Mouse (Mus musculus): ENCODE data around the gene Tdgf1. TPM values are rescaled to one million over a fixed set of nuclear protein-coding genes. Genes with fewer than 3 reads are reported as not detected.

Gene Tdgf1
- polyA plus RNA-seq, 1 experiment from 2014 or later, result not detected

DNA sequence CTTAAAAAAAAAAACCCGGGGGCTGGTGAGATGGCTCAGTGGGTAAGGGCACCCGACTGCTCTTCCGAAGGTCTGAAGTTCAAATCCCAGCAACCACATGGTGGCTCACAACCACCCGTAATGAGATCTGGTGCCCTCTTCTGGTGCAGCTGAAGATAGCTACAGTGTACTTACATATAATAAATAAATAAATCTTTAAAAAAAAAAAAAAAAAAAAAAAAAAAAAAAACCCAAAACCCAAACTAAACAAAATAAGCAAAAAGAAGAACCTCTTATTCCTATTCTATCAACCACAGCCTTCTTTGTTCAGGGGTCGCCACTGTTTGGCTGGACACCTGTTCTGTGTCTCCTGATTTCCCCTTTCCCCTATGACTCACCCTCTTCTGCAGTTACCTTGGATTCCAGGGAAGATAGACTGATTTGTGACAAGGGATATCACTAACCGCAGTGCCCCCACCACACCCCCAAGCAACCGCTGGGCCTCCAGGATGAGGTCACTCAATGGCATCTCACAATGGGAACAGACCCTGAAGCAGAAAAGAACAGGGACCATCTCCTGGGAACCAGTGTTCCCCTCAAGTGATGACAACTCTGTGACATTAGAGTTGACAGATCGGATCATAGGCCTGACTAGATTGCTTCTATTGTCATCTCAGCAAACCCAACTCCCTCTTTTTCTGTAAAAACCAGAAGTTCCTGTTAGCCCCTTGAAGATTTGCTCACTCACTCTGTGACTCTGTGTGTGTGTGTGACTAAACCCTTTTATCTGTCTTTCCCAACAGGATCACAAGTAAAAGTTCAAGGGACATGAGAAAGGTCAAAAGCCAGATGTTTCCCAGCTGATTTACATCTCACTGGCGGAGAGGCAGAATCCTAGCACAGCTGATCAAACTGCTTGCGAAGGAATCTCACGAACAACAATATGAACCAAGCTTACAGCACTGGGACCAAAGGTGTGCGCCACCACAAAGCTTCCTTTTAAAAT lies 8.2 kb downstream of the Tdgf1 start:
- Histone ChIP-seq H3K27me3 (ENCODE audit: control insufficient read depth, insufficient read depth, low read length) (no peaks in the 10 kb centered on the region; the same call in 1 of the 2 replicates), H3K4me3 (ENCODE audit: low read depth, low read length) (no peak overlapping the region), H3K27ac (ENCODE audit: low read depth, low read length) (no peak overlapping the region), H3K4me2 (ENCODE audit: low read depth, low read length, severe bottlenecking) (no peak overlapping the region), H3K36me3 (ENCODE audit: control insufficient read depth, insufficient read depth, low read length) (no peaks in the 10 kb centered on the region), H3K4me1 (replicated peaks; ENCODE audit: control insufficient read depth, insufficient read depth, low read length) (no peaks in the 10 kb centered on the region), H3K9me3 (ENCODE audit: control insufficient read depth, low read length) (no peaks in the 10 kb centered on the region), H3K9ac (ENCODE audit: low read length) (no peak overlapping the region)
- no peak for ATAC-seq (replicated peaks; ENCODE audit: low FRiP score)
- 76% methylated on average over 12 of the region's 12 CpGs for WGBS
- DNase-seq (ENCODE audit: low spot score), result no peak

DNA sequence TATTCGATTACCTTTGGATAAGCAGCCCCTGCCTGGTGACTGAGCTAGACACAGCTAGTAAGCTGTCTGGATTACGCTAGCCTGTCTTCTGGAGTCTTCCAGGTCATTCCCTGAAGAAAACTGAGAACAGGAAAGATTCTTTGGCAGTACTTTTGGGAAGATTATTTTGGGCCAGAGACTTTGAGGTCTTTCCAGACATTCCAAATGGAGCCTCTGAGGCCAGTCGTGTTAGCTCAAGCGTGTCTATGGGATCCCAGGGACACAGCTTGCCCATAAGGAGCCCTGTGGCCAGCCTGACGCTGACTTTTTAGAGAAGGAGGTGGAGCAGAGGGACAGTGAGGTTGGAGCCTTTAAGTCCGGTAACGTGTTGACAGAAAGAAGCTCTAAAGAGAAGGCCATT lies 10.0 kb downstream of the Tdgf1 start:
- Histone ChIP-seq H3K27ac (ENCODE audit: low read depth, low read length) (no peak overlapping the region), H3K4me2 (ENCODE audit: low read depth, low read length, severe bottlenecking) (no peak overlapping the region), H3K9ac (ENCODE audit: low read length) (no peak overlapping the region), H3K36me3 (ENCODE audit: control insufficient read depth, insufficient read depth, low read length) (no peaks in the 10 kb centered on the region), H3K9me3 (ENCODE audit: control insufficient read depth, low read length) (no peaks in the 10 kb centered on the region), H3K4me1 (replicated peaks; ENCODE audit: control insufficient read depth, insufficient read depth, low read length) (no peaks in the 10 kb centered on the region), H3K4me3 (ENCODE audit: low read depth, low read length) (no peak overlapping the region), H3K27me3 (ENCODE audit: control insufficient read depth, insufficient read depth, low read length) (no peaks in the 10 kb centered on the region)
- no peak for ATAC-seq (replicated peaks; ENCODE audit: low FRiP score)
- DNase-seq (ENCODE audit: low spot score), result no peak
- 88% methylated on average over 7 of the region's 7 CpGs for WGBS

DNA sequence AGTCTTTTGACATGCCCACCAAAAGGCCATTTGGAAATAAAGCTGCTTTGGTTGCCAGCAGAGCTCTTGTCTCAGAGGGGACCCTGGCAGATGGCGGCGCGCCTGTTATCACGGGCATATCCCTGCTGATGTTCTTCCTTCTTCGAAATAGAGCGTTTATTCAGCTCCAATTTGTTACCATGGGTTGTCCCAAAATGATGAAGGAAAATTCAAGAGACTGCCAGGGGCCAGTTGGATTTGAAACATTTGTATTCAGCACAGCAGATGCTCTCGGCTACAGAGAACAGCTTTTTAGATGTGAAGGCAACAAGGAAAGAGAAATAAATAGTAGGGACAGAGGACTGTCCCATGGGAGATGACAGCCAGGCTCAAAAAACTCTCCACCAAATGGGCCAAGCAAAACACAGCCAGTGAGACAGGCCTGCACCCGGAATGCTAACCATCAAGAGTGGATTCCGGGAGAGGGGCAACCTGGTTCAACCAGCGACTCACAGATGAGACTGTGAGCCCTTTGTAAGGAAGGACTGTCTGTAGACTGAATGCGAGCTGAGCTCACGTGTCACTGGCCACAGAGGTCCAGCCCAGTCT lies 12.0 kb downstream of the Tdgf1 start:
- H3K27ac ChIP-seq (ENCODE audit: low read depth, low read length), result no peak overlapping the region

DNA sequence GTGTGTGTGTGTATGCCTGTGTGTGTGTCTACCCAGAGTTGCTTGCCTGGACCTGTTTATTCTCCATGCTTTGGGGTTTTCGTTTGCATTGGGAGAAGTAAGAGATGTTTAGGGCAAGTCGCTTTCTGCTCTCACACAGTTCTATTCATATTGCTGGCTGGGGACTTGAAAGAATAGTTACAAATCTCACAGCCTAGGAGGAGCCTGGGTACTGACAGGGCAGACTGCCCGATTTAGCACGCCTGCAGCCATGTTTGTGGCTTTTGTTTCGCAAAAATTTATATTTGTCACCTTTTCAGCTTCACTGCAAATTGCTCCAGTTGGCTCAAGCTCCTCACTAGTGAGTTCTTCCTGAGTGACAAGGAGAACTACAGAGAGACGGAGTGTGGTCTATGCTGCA lies 14.4 kb downstream of the Tdgf1 start:
- Histone ChIP-seq H3K27me3 (ENCODE audit: control insufficient read depth, insufficient read depth, low read length) (no peaks in the 10 kb centered on the region), H3K27ac (ENCODE audit: low read depth, low read length) (no peak overlapping the region), H3K4me1 (replicated peaks; ENCODE audit: control insufficient read depth, insufficient read depth, low read length) (no peaks in the 10 kb centered on the region), H3K36me3 (ENCODE audit: control insufficient read depth, insufficient read depth, low read length) (no peaks in the 10 kb centered on the region), H3K4me3 (ENCODE audit: low read depth, low read length) (no peak overlapping the region), H3K9me3 (ENCODE audit: control insufficient read depth, low read length) (no peaks in the 10 kb centered on the region), H3K4me2 (ENCODE audit: low read depth, low read length, severe bottlenecking) (no peak overlapping the region), H3K9ac (ENCODE audit: low read length) (no peak overlapping the region)
- ATAC-seq (replicated peaks; ENCODE audit: low FRiP score), result no peak
- WGBS, result 82% methylated on average over 6 of the region's 6 CpGs
- no peak for DNase-seq (ENCODE audit: low spot score)

More for the DNA sequence above, 12.0 kb downstream of the Tdgf1 start:
- Histone ChIP-seq H3K27me3 (ENCODE audit: control insufficient read depth, insufficient read depth, low read length) (no peaks in the 10 kb centered on the region), H3K4me3 (ENCODE audit: low read depth, low read length) (no peak overlapping the region), H3K4me2 (ENCODE audit: low read depth, low read length, severe bottlenecking) (no peak overlapping the region), H3K4me1 (replicated peaks; ENCODE audit: control insufficient read depth, insufficient read depth, low read length) (no peaks in the 10 kb centered on the region), H3K9ac (ENCODE audit: low read length) (no peak overlapping the region), H3K9me3 (ENCODE audit: control insufficient read depth, low read length) (no peaks in the 10 kb centered on the region), H3K36me3 (ENCODE audit: control insufficient read depth, insufficient read depth, low read length) (no peaks in the 10 kb centered on the region)
- ATAC-seq (replicated peaks; ENCODE audit: low FRiP score) (no peak), DNase-seq (ENCODE audit: low spot score) (no peak)
- WGBS, result 87% methylated on average over 12 of the region's 12 CpGs

DNA sequence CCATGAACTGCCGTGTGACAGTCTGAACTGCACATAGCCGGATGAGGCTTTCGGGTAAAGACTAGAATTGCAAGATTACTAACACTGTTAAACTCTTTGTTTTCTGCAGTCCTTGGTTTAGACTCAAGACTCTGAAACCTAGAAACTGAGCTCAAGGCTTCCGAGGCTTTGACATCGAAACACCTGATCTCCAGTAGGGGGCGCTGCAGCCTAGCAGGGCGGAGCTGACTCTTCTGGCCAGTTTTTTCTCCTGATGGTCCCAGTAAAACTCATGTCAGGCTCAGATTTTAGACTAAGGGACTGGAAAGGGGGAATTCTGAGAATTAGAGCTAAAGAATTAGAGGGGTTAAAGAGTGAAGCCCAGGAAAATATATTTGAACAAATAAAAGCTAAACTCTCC lies 23.2 kb downstream of the Tdgf1 start:
- WGBS, result 20% methylated on average over 7 of the region's 7 CpGs
- Histone ChIP-seq H3K27me3 (ENCODE audit: control insufficient read depth, insufficient read depth, low read length) (no peaks in the 10 kb centered on the region), H3K27ac (ENCODE audit: low read depth, low read length) (no peak overlapping the region), H3K4me1 (replicated peaks; ENCODE audit: control insufficient read depth, insufficient read depth, low read length) (no peaks in the 10 kb centered on the region), H3K4me2 (ENCODE audit: low read depth, low read length, severe bottlenecking) (no peak overlapping the region), H3K9ac (ENCODE audit: low read length) (no peak overlapping the region), H3K4me3 (ENCODE audit: low read depth, low read length) (no peak overlapping the region), H3K36me3 (ENCODE audit: control insufficient read depth, insufficient read depth, low read length) (no peaks in the 10 kb centered on the region), H3K9me3 (ENCODE audit: control insufficient read depth, low read length) (no peaks in the 10 kb centered on the region)
- ATAC-seq (replicated peaks; ENCODE audit: low FRiP score), result no peak
- DNase-seq (ENCODE audit: low spot score), result peak; percentile 87

DNA sequence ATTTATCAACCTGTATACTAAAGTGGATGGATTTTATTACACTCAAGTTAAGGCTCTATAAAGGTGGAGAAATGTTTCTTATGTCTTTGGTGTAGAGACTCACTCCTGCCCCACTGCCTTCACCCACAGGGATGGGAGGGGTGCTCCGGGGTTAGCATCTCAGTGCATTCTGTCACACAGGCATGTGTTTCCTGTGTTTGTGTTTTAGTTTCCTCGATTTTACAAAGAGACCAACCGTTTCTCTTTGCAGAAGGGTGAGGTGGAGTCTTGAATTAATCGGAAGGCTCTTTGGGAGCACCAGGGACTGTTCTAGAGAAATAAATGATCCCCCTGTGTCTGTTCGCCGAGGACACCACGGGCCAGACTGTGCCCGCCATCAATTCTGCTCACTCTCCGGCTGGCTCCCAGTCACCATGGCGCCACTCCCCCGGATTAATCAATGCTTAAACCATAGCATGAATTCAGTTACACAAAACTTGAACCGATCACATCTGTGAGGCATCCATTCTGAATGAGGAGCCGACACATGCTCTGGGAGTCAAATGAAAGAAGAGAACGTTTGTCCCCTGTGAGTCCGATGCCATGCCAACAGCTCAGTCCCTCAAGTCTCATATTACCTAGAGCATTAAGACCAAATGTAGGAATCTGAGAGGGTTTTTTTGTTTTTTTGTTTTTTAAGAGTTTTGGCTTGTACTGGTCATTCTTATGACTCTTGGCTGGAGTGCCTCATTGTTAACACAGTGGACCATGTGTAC lies 25.1 kb downstream of the Tdgf1 start:
- WGBS, result 80% methylated on average over 15 of the region's 15 CpGs
- Histone ChIP-seq H3K4me1 (replicated peaks; ENCODE audit: control insufficient read depth, insufficient read depth, low read length) (no peaks in the 10 kb centered on the region), H3K27ac (ENCODE audit: low read depth, low read length) (no peak overlapping the region), H3K36me3 (ENCODE audit: control insufficient read depth, insufficient read depth, low read length) (no peaks in the 10 kb centered on the region), H3K27me3 (ENCODE audit: control insufficient read depth, insufficient read depth, low read length) (no peaks in the 10 kb centered on the region), H3K4me3 (ENCODE audit: low read depth, low read length) (no peak overlapping the region), H3K9me3 (ENCODE audit: control insufficient read depth, low read length) (no peaks in the 10 kb centered on the region), H3K4me2 (ENCODE audit: low read depth, low read length, severe bottlenecking) (no peak overlapping the region), H3K9ac (ENCODE audit: low read length) (no peak overlapping the region)
- DNase-seq (ENCODE audit: low spot score), result no peak
- ATAC-seq (replicated peaks; ENCODE audit: low FRiP score), result no peak

DNA sequence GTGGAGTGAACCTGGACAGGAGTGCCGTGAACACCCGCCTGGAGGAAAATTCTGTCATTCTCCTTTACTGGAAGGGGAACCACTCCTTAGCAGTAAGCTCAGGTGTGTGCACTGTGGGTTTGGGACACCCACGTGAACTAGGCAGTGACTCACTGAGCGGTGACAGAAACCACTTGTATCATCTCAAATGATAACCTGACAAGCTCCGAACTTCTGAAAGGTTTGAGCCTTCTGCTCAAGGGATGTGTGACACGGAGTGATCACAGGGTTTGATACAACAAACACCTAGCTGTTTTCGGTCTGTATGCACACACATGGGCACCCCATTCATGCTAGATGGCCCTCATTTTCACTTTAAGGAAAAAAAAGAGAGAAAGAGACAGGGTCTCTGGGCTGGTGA lies 29.2 kb downstream of the Tdgf1 start, which contains the start of gene Fam240a:
Fam240a (minus strand) TSS at position 76 of the 400 bp plus-strand sequence.
- no peaks in the 10 kb centered on the region for H3K36me3 ChIP-seq (ENCODE audit: control insufficient read depth, insufficient read depth, low read length)
- no peak within 1 kb of the TSS for H3K4me3 ChIP-seq (ENCODE audit: low read depth, low read length)
- no peak for ATAC-seq (replicated peaks; ENCODE audit: low FRiP score)
- H3K4me1 ChIP-seq (replicated peaks; ENCODE audit: control insufficient read depth, insufficient read depth, low read length), result no peaks in the 10 kb centered on the region
- no peak for DNase-seq (ENCODE audit: low spot score)
- no peaks in the 10 kb centered on the region for H3K9me3 ChIP-seq (ENCODE audit: control insufficient read depth, low read length)
- H3K27me3 ChIP-seq (ENCODE audit: control insufficient read depth, insufficient read depth, low read length), result no peaks in the 10 kb centered on the region
- H3K9ac ChIP-seq (ENCODE audit: low read length), result no peak within 1 kb of the TSS
- 91% methylated on average over 7 of the region's 7 CpGs for WGBS
- no peak within 1 kb of the TSS for H3K27ac ChIP-seq (ENCODE audit: low read depth, low read length)
- no peak within 1 kb of the TSS for H3K4me2 ChIP-seq (ENCODE audit: low read depth, low read length, severe bottlenecking)

DNA sequence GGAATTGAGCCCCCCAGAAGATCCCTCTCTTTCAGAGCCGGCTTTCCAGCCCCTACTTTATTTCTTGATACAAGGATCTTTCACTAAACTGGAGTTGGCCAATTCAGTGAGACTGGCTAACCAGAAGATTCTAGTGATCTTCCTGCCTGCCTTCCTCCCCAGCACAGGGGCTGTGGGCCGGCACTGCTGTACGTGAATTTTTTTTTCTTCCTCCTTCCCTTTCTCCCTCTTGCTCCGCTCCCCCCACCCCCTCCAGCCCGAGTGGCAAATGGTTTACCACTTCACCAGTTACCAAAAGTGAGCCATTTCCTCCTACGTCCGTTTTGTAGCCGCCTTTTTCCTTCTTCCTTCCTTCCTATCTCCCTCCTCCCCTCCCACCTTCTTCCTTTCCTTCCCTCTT lies 30.5 kb downstream of the Tdgf1 start:
- H3K9me3 ChIP-seq (ENCODE audit: control insufficient read depth, low read length), result no peaks in the 10 kb centered on the region
- no peak overlapping the region for H3K4me2 ChIP-seq (ENCODE audit: low read depth, low read length, severe bottlenecking)
- 75% methylated on average over 8 of the region's 8 CpGs for WGBS
- H3K27ac ChIP-seq (ENCODE audit: low read depth, low read length), result no peak overlapping the region
- H3K4me3 ChIP-seq (ENCODE audit: low read depth, low read length), result no peak overlapping the region
- no peaks in the 10 kb centered on the region for H3K4me1 ChIP-seq (replicated peaks; ENCODE audit: control insufficient read depth, insufficient read depth, low read length)
- H3K27me3 ChIP-seq (ENCODE audit: control insufficient read depth, insufficient read depth, low read length), result no peaks in the 10 kb centered on the region
- ATAC-seq (replicated peaks; ENCODE audit: low FRiP score) (no peak), DNase-seq (ENCODE audit: low spot score) (no peak)
- no peak overlapping the region for H3K9ac ChIP-seq (ENCODE audit: low read length)
- H3K36me3 ChIP-seq (ENCODE audit: control insufficient read depth, insufficient read depth, low read length), result no peaks in the 10 kb centered on the region

Measured in forebrain, embryonic 11.5 days (tissue).